Mouse (Mus musculus) liver, postnatal 0 days (tissue): ENCODE measurements around the gene Lrch3.
A peak's percentile ranks its signal among the peaks of the same experiment; 100 is the strongest.

ENCODE experiments used
- CTCF ChIP-seq: sonication (generic); IDR thresholded peaks from 2 replicates; pipeline ENCODE4 v1.5.1; 2016; ENCODE audit warnings: antibody characterized with exemption, low read depth
- EP300 ChIP-seq: IDR thresholded peaks from 2 replicates; pipeline ENCODE4 v1.6.1; 2016; ENCODE audit warnings: antibody characterized with exemption, low read depth, mild to moderate bottlenecking

DNA sequence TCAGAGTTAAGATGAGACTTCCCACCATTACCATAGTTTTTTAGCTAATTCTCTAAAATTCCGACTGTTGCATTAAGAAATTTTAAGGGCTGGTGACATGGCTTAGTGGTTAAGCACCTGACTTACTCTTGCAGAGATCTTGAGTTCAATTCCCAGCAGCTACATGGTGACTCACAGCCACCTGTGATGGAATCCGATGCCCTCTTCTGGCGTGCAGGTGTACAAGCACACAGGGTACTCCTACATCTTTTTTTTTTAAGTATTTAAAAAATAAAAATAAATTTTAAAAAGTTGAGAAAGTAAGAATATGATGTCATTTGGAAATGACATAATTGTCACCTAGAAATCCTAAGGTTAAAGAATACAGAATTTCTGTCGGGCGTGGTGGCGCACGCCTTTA lies 25.9 kb upstream of the Lrch3 start:
- TF ChIP-seq CTCF: peak; percentile 41; the same call in 1 of the 2 replicates
- TF ChIP-seq EP300: no peak
